Mouse (Mus musculus): ENCODE data around the gene AF067063.
"Not testable (repeated sequence)": the region's sequence is repeated elsewhere in the genome, so short reads cannot be mapped to it uniquely, and the experiment has no call there.

AF067063 gene

GRCm38 (mm10) chr13:119830116-119830515, at the start of gene AF067063:
TSS of gene AF067063 (minus strand) at chr13:119830216.
- not testable (repeated sequence) for DNase-seq (ENCODE audit: low spot score)

- not testable (repeated sequence) for DNase-seq (ENCODE audit: low spot score)
These were observed 34.5 kb upstream of the AF067063 start for GRCm38 (mm10) chr13:119864395-119864999.

GRCm38 (mm10) chr13:119862399-119862798, 32.4 kb upstream of the AF067063 start:
- DNase-seq (ENCODE audit: low spot score): not testable (repeated sequence)

GRCm38 (mm10) chr13:119839982-119840381, 10.0 kb upstream of the AF067063 start:
- not testable (repeated sequence) for DNase-seq (ENCODE audit: low spot score)

GRCm38 (mm10) chr13:119837719-119838337, 7.8 kb upstream of the AF067063 start:
- not testable (repeated sequence) for DNase-seq (ENCODE audit: low spot score)

GRCm38 (mm10) chr13:119836324-119836811, 6.4 kb upstream of the AF067063 start:
- DNase-seq (ENCODE audit: low spot score): not testable (repeated sequence)

GRCm38 (mm10) chr13:119835320-119836056, 5.5 kb upstream of the AF067063 start, which contains the start of gene D13Ertd608e:
TSS of gene D13Ertd608e (plus strand) at chr13:119836006.
- DNase-seq (ENCODE audit: low spot score): peak; percentile 3

- no peak for DNase-seq (ENCODE audit: low spot score)
These were observed 12.3 kb downstream of the AF067063 start for GRCm38 (mm10) chr13:119817579-119818206.

GRCm38 (mm10) chr13:119816798-119817197, 13.2 kb downstream of the AF067063 start:
- no peak for DNase-seq (ENCODE audit: low spot score)

- DNase-seq (ENCODE audit: low spot score): no peak
These were observed 20.0 kb downstream of the AF067063 start for GRCm38 (mm10) chr13:119810031-119810430.

GRCm38 (mm10) chr13:119808937-119809336, 21.1 kb downstream of the AF067063 start:
- no peak for DNase-seq (ENCODE audit: low spot score)

- DNase-seq (ENCODE audit: low spot score): no peak
These were observed 32.4 kb downstream of the AF067063 start for GRCm38 (mm10) chr13:119797656-119798055.

GRCm38 (mm10) chr13:119792791-119793404, 37.1 kb downstream of the AF067063 start:
- DNase-seq (ENCODE audit: low spot score): no peak

- no peak for DNase-seq (ENCODE audit: low spot score)
These were observed 38.4 kb downstream of the AF067063 start for GRCm38 (mm10) chr13:119791580-119792135.

GRCm38 (mm10) chr13:119790761-119791579, 39.0 kb downstream of the AF067063 start, which contains the start of gene Zfp131:
TSS of gene Zfp131 (minus strand) at chr13:119790889.
- DNase-seq (ENCODE audit: low spot score): peak; percentile 90

- DNase-seq (ENCODE audit: low spot score): peak; percentile 56
These were observed 39.9 kb downstream of the AF067063 start for GRCm38 (mm10) chr13:119789851-119790717.

GRCm38 (mm10) chr13:119783581-119783980, 46.4 kb downstream of the AF067063 start:
- DNase-seq (ENCODE audit: low spot score): no peak
